Mouse (Mus musculus): ENCODE results near the gene Nfic.

The Nfic gene

DNA sequence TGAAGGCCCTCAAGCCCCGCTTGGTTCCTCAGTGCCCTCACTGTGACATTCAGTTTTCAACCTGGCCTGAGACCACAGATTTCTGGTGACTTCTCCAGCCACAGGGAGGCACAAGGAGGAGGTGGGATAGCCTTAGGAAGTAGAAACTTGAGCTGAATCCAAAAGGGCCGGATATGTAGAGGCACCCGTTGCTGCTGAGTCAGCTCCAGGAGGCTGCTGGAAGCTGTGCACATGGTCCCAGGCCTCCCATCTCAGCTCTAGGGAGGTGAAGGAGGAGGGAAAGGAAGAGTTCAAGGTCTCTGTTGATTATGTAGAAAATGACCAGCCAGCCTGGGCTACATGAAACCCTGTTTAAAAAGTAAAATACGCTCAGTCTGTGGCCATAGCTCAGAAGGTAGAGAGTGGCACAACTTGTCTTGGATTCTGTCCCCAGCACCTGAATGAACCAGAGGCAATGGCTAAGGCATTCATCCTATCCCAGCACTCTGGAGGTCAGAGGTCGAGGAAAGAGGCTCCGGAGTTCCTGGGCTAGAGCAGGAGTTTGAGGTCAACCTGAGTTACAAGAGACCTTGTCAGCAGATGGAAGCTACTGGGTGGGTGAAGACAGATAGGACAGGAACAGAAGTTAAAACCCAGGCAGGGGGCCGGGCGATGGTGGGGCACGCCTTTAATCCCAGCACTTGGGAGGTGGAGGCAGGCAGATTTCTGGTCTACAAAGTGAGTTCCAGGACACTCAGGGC is 100.5 kb downstream of the Nfic start:
- no peak for DNase-seq

DNA sequence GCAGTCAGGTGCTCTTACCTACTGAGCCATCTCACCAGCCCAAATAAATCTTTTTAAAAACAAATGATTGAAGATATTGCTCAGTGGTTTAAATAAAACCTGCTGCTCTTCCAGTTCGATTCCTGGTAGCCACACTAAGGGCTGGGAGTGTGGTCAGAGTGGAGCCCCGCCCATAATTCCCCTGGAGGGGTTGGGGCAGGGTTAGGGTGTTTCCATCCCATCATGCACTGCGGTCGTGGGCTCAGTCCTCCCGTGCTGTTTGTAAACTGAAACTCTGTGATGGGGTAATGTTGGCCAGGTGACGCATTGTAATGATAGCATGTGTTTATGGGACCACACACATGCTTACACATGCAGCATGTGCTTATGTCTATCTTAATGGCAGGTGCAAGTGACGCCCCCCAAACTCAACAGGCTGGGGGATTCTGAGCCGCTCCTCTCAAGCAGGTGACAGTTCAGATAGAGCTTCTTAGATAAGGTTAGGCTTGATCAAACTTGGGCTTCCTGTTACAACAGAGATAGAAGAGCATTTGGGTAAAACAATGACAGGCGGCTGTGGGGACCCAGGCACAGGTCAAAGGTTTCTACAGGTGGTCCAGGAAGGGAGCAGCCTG is 103.7 kb downstream of the Nfic start:
- DNase-seq, result no peak

DNA sequence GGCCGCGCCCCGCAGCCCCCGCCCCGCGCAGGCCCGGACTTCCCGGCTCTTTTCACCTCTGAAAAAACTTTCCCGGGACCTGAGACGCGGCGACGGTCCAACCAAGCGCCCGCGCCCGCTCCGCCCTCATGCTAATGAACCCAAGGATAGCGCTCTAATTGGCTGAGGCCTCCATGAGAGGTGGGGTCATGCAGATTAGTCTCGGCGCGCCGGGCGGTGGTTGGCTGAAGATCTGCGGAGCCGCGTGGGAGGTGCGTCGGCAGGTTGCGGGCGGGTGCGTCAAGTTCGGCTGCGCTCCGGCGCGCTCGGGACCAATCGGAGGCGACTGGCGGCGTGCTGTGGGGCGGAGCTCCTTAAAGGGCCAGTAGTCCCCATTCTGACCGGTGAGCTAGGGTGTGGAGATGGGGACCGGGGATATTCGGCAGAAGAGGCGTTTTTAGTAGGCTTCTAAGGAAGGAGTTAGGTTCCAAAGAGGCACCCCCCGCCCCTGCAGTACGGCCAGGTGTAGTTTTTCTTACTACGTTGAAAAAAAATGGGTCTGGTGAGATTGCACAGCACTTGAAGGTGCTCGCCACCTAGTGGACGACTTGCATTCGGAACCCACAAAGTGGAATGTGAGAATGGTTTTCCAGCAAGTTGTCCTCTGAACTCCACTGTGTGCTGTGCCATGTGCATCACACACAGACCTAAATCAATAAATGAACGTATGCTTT is 104.9 kb downstream of the Nfic start, which contains the start of gene Hmg20b:
Gene Hmg20b (minus strand): TSS at position 130 of the 713 bp plus-strand sequence.
- peak; percentile 99 to 100 for DNase-seq

DNA sequence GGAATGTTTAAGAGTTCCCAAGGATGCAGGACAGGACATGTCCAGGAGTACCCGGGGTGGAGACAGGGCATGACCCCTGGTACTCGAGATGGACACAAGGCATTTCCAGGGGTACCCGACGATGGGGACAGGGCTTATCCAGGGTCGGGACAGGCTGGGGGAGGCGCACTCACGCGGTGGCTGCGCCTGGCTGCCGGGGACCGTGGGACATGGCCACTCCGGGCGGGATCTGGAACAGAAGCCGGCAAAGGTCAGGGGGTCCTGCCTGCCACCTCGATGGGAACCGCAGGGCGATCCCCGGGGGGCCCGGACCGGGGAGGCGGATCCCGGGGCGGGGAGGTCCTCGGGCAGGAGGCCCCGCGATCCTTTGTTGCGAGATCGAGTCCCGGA is 105.5 kb downstream of the Nfic start:
- DNase-seq, result no peak

DNA sequence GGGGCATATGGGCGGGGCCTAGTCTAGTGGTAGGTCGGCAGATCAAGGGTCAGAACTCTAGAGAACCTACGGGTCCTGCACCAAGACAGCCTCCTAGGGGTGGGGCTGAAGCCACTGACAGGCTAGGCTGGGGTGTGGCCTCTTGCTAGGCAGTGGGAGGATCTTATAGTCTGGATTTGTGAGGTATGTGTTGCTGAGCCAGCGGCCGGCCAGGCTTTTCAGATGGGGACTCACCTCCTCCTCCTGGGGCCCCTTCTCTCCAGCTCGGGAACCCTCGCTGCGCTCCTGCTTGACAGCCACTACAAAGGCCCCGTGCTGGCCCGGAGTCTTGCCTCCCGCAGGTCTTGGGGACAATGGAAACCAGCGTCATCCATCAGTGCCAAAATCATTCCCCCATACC is 106.3 kb downstream of the Nfic start:
- DNase-seq, result peak in 1 of 2 experiments; percentile 68

DNA sequence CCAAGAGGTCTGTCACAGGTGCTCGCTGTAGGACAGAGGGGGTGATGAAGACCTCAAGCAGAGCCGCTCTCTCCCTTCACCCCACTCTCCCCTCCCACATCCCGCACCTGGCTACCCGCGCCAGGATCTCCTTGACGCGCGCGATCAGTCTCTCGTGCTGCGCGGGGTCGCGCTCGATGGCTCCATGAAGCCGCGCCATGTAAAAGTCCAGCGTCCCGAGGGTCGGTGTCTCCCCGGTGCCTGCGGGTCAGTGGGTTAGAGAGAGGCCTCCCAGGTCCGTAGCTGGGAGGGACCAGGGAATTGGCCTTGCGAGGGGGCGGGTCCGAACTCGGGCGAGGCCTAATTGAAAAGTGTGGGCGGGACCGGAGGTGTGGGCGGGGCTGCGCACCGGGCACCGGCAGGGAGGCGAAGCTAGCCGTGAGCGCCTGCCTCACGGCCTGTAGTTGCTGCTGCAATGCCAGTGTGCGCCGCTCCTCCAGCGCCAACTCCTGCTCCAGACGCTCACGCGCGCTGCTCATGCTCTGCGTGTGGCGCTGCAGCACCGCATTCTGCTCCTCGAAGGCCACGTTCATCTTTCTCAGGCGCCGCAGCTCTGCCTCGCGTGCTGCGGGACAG is 108.9 kb downstream of the Nfic start:
- peak; percentile 82 to 85 for DNase-seq
